In genomic region chr5:140607836-140608633, GRCm38 (mm10) we compare ENCODE assay signal across 8 mouse cellular contexts. TPM values are rescaled to one million over a fixed set of nuclear protein-coding genes. Genes with fewer than 3 reads are reported as not detected.
DNase-seq lines count a peak whose midpoint lies in the region; ATAC-seq and TF ChIP-seq lines count a peak whose summit lies in the region.
"Had no signal": no experiment of that assay in that cellular context is flagged by ENCODE, and none has a peak within 500 bp of the region (broad histone marks: within the 10 kb centered on the region; RNA-seq: fewer than 3 reads in every experiment).

No protein-coding gene starts in this region.

- no peak; the same call in 1 of the 2 replicates for TF ChIP-seq POLR2A in embryonic fibroblast, embryonic 13.5 days (IDR thresholded peaks at IDR 0.05; ENCODE audit: low read depth, low read length)

- no peaks in the 10 kb centered on the region for H3K36me3 ChIP-seq in limb, embryonic 11.5 days (ENCODE audit: control insufficient read depth, insufficient read depth, low read length)
- no peaks in the 10 kb centered on the region for H3K36me3 ChIP-seq in midbrain, postnatal 0 days (ENCODE audit: insufficient read depth, low read length)

- TF ChIP-seq CTCF in embryonic fibroblast, embryonic 13.5 days (IDR thresholded peaks at IDR 0.05; ENCODE audit: borderline replicate concordance, insufficient read depth, low read length) = no peak
- no peak for TF ChIP-seq CTCF in midbrain, postnatal 0 days (IDR thresholded peaks at IDR 0.05)

- peak overlapping the region; percentile 24 for H3K27ac ChIP-seq in embryonic fibroblast, embryonic 13.5 days (ENCODE audit: insufficient read depth, low read length)
- no peak overlapping the region for H3K27ac ChIP-seq in limb, embryonic 11.5 days (replicated peaks; ENCODE audit: low read depth, low read length)
- peak overlapping the region; percentile 68 for H3K27ac ChIP-seq in midbrain, postnatal 0 days (ENCODE audit: low read depth, low read length)

- peak overlapping the region; percentile 53 for H3K4me3 ChIP-seq in embryonic fibroblast, embryonic 13.5 days (ENCODE audit: insufficient read depth, low read length)
- H3K4me3 ChIP-seq in limb, embryonic 11.5 days (ENCODE audit: low read depth, low read length) = peak overlapping the region; percentile 40
- peak overlapping the region; percentile 52 for H3K4me3 ChIP-seq in midbrain, postnatal 0 days (ENCODE audit: low read depth, low read length)

- no peak for ATAC-seq in limb, embryonic 11.5 days (ENCODE audit: insufficient number of reproducible peaks, low FRiP score, low TSS enrichment, low read depth)
- ATAC-seq in midbrain, postnatal 0 days (ENCODE audit: low FRiP score) = no peak

- H3K4me1 ChIP-seq in embryonic fibroblast, embryonic 13.5 days (ENCODE audit: control insufficient read depth, insufficient read depth, low read length) = peaks cover 9% of the 10 kb centered on the region
- H3K4me1 ChIP-seq in limb, embryonic 11.5 days (ENCODE audit: control insufficient read depth, insufficient read depth, low read length) = peaks cover 42% of the 10 kb centered on the region
- H3K4me1 ChIP-seq in midbrain, postnatal 0 days (ENCODE audit: insufficient read depth, low read length) = peaks cover 17% of the 10 kb centered on the region

- peak overlapping the region; percentile 70 for H3K4me2 ChIP-seq in limb, embryonic 11.5 days (ENCODE audit: low read depth, severe bottlenecking)
- H3K4me2 ChIP-seq in midbrain, postnatal 0 days (ENCODE audit: low read depth, low read length, poor library complexity, severe bottlenecking) = peak overlapping the region; percentile 94

- H3K9me3 ChIP-seq in limb, embryonic 11.5 days (ENCODE audit: control insufficient read depth, low read length) = no peaks in the 10 kb centered on the region
- H3K9me3 ChIP-seq in midbrain, postnatal 0 days (ENCODE audit: low read length) = no peaks in the 10 kb centered on the region

- H3K27me3 ChIP-seq in limb, embryonic 11.5 days (ENCODE audit: control insufficient read depth, insufficient read depth, low read length) = peaks cover 50% of the 10 kb centered on the region
- peaks cover 22% of the 10 kb centered on the region for H3K27me3 ChIP-seq in midbrain, postnatal 0 days (ENCODE audit: insufficient read depth, low read length)

- H3K9ac ChIP-seq in limb, embryonic 11.5 days (ENCODE audit: low read length) = peak overlapping the region; percentile 45
- peak overlapping the region; percentile 60 for H3K9ac ChIP-seq in midbrain, postnatal 0 days (replicated peaks; ENCODE audit: low read length, poor library complexity, severe bottlenecking)

- DNase-seq in 3T3-L1 (ENCODE audit: low read depth, low spot score) = peak; percentile 75
- DNase-seq in 416B (ENCODE audit: low read depth) = peak; percentile 80
- no peak for DNase-seq in limb, embryonic 11.5 days (ENCODE audit: low spot score)
- no peak for DNase-seq in midbrain, postnatal 0 days (ENCODE audit: low spot score)
- DNase-seq in left cerebral cortex, adult 18-20 months (ENCODE audit: low spot score in 2 of 2) = no peak
- no peak for DNase-seq in right cerebral cortex, postnatal 4 days

- WGBS in limb, embryonic 11.5 days = 2% methylated on average over 16 of the region's 17 CpGs
- under 1% methylated on average over 16 of the region's 17 CpGs for WGBS in midbrain, postnatal 0 days

RNA-seq across cellular contexts. Expression of gene Lfng, which starts 0.9 kb away (rescaled TPM):
- 7.1 and 8.2 TPM in 2 replicates for polyA plus RNA-seq in embryonic fibroblast, embryonic 13.5 days (2011; ENCODE audit: insufficient read length, low read depth, missing spikeins)
- 9.0 and 10.8 TPM in 2 replicates for polyA plus RNA-seq in limb, embryonic 11.5 days (2014; fragmentation: Nextera tagmentation; extraction: Ambion mirVana)
- total RNA-seq in midbrain, postnatal 0 days (2014; rRNA removed) = 55.6 and 56.6 TPM in 2 replicates
- polyA plus RNA-seq in midbrain, postnatal 0 days (2015; fragmentation: Nextera tagmentation; extraction: Ambion mirVana) = 20.1 and 22.5 TPM in 2 replicates
- 10 to 100 TPM; 17.0 to 17.1 TPM for total RNA-seq in left cerebral cortex, adult 18-20 months (2021)

RNA-seq across cellular contexts. Expression of gene Ttyh3, which starts 40.8 kb away (rescaled TPM):
- 79.6 and 95.0 TPM in 2 replicates for polyA plus RNA-seq in embryonic fibroblast, embryonic 13.5 days (2011; ENCODE audit: insufficient read length, low read depth, missing spikeins)
- 51.4 and 58.3 TPM in 2 replicates for polyA plus RNA-seq in limb, embryonic 11.5 days (2014; fragmentation: Nextera tagmentation; extraction: Ambion mirVana)
- total RNA-seq in midbrain, postnatal 0 days (2014; rRNA removed) = 196 and 204 TPM in 2 replicates
- polyA plus RNA-seq in midbrain, postnatal 0 days (2015; fragmentation: Nextera tagmentation; extraction: Ambion mirVana) = 52.0 and 56.6 TPM in 2 replicates
- 100 to 1,000 TPM; 202 to 209 TPM for total RNA-seq in left cerebral cortex, adult 18-20 months (2021)

RNA-seq across cellular contexts. Expression of gene Grifin, which starts 43.2 kb away (rescaled TPM):
- not detected in 2 replicates for polyA plus RNA-seq in embryonic fibroblast, embryonic 13.5 days (2011; ENCODE audit: insufficient read length, low read depth, missing spikeins)
- not detected in 2 replicates for polyA plus RNA-seq in limb, embryonic 11.5 days (2014; fragmentation: Nextera tagmentation; extraction: Ambion mirVana)
- total RNA-seq in midbrain, postnatal 0 days (2014; rRNA removed) = not detected in 2 replicates
- polyA plus RNA-seq in midbrain, postnatal 0 days (2015; fragmentation: Nextera tagmentation; extraction: Ambion mirVana) = 0.39 TPM in 1 of 2 replicates, not detected in the other
- total RNA-seq in left cerebral cortex, adult 18-20 months (2021) = not detected
- total RNA-seq: heart, postnatal 36 days had no signal

Comparison
In these comparisons a context has a peak if more than half of its experiments do, and no peak if none do; other contexts are left out.
1. DNase-seq: peak in 3T3-L1 (single experiment) and 416B (single experiment); none in limb, embryonic 11.5 days (single experiment), midbrain, postnatal 0 days (single experiment), left cerebral cortex, adult 18-20 months (0 of 2) and right cerebral cortex, postnatal 4 days (single experiment).
2. Peak in every context shown above with its lines, with median percentiles within 50 percentile points of each other: H3K4me3 ChIP-seq.